ENCODE assay signal across 10 mouse cellular contexts in the genomic region with DNA sequence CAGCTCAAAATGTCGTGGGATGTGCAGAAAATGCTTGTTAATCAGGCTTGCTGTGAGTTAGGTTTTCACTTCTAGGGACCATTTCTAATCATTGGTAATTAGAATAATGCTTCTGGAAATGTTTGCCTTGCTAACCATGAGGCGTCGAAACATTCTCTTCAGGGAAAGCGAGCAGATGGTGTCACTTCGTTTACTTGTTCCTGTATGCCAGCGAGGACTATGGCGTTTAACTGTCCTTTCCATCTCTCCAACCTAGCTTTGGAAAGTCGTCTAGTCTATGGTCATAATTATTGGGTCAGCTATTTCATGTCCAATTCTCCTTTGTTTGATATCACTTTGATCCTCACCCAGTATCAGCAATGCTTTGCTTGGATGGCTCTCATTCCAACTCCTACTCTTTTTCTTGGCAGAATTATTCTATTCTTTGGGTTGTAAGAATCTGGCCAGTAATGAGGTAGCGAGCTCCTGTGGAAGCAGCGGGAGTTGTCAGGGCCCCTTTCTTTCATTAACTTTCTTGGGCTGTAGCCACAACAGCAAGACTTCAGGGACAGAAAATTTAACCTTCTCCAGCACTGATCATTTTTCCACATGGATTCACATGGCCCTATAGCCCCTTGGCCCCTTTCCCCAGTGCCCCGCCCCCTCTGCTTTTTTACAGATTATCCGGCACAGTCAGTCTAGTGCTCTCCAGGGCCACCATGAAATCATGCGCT.
DNase-seq lines count a peak whose midpoint lies in the region; ATAC-seq lines count a peak whose summit lies in the region.
"Had no signal": no experiment of that assay in that cellular context is flagged by ENCODE, and none has a peak within 500 bp of the region (broad histone marks: within the 10 kb centered on the region; RNA-seq: fewer than 3 reads in every experiment).

No protein-coding gene starts in this region.

- no peak for DNase-seq in limb, embryonic 10.5 days (ENCODE audit: low spot score)
- DNase-seq in embryonic facial prominence, embryonic 11.5 days (ENCODE audit: low spot score) = peak; percentile 10
- no peak for DNase-seq in hindbrain, embryonic 11.5 days (ENCODE audit: low spot score)
- DNase-seq in layer of hippocampus, adult 11-12 months (ENCODE audit: low spot score) = no peak
- no peak for DNase-seq in thymus, postnatal 10 days (ENCODE audit: low spot score in 2 of 2)
- no peak for DNase-seq in adrenal gland, postnatal 10 days
- DNase-seq: heart, postnatal 36 days; liver, embryonic 13.5 days had no signal

- no peaks in the 10 kb centered on the region for H3K36me3 ChIP-seq in limb, embryonic 12.5 days
- H3K36me3 ChIP-seq in limb, embryonic 10.5 days = no peaks in the 10 kb centered on the region
- H3K36me3 ChIP-seq in embryonic facial prominence, embryonic 11.5 days (replicated peaks; ENCODE audit: control insufficient read depth, insufficient read depth, low read depth, low read length) = no peaks in the 10 kb centered on the region
- no peaks in the 10 kb centered on the region for H3K36me3 ChIP-seq in hindbrain, embryonic 11.5 days (ENCODE audit: control insufficient read depth, insufficient read depth, low read length)
- H3K36me3 ChIP-seq in midbrain, embryonic 16.5 days (ENCODE audit: control insufficient read depth, insufficient read depth, low read length) = no peaks in the 10 kb centered on the region
- H3K36me3 ChIP-seq: liver, embryonic 13.5 days had no signal

- no peaks in the 10 kb centered on the region for H3K27me3 ChIP-seq in limb, embryonic 12.5 days
- H3K27me3 ChIP-seq in limb, embryonic 10.5 days (ENCODE audit: low read depth, poor library complexity, severe bottlenecking) = no peaks in the 10 kb centered on the region
- no peaks in the 10 kb centered on the region for H3K27me3 ChIP-seq in embryonic facial prominence, embryonic 11.5 days (ENCODE audit: control insufficient read depth, insufficient read depth, low read length)
- H3K27me3 ChIP-seq in hindbrain, embryonic 11.5 days (ENCODE audit: control insufficient read depth, insufficient read depth, low read length) = no peaks in the 10 kb centered on the region
- no peaks in the 10 kb centered on the region for H3K27me3 ChIP-seq in midbrain, embryonic 16.5 days (ENCODE audit: control insufficient read depth, insufficient read depth, low read depth, low read length)
- H3K27me3 ChIP-seq: liver, embryonic 13.5 days had no signal

- 75% methylated on average over 13 of the region's 13 CpGs for WGBS in limb, embryonic 12.5 days
- 87% methylated on average over 13 of the region's 13 CpGs for WGBS in limb, embryonic 10.5 days
- WGBS in embryonic facial prominence, embryonic 11.5 days = 70% methylated on average over 13 of the region's 13 CpGs
- WGBS in hindbrain, embryonic 11.5 days = 65% methylated on average over 13 of the region's 13 CpGs
- WGBS in midbrain, embryonic 16.5 days = 50% methylated on average over 13 of the region's 13 CpGs

- no peaks in the 10 kb centered on the region for H3K9me3 ChIP-seq in limb, embryonic 12.5 days
- no peaks in the 10 kb centered on the region for H3K9me3 ChIP-seq in limb, embryonic 10.5 days (replicated peaks)
- no peaks in the 10 kb centered on the region for H3K9me3 ChIP-seq in embryonic facial prominence, embryonic 11.5 days (replicated peaks; ENCODE audit: control insufficient read depth, low read length)
- H3K9me3 ChIP-seq in hindbrain, embryonic 11.5 days (ENCODE audit: control insufficient read depth, low read length) = no peaks in the 10 kb centered on the region
- no peaks in the 10 kb centered on the region for H3K9me3 ChIP-seq in midbrain, embryonic 16.5 days (replicated peaks; ENCODE audit: control insufficient read depth, low read length, poor library complexity, severe bottlenecking)
- H3K9me3 ChIP-seq: liver, embryonic 13.5 days had no signal

- H3K9ac ChIP-seq in limb, embryonic 12.5 days (replicated peaks) = no peak overlapping the region
- H3K9ac ChIP-seq in embryonic facial prominence, embryonic 11.5 days (replicated peaks; ENCODE audit: low read length) = no peak overlapping the region
- no peak overlapping the region for H3K9ac ChIP-seq in hindbrain, embryonic 11.5 days (ENCODE audit: low read depth, low read length)
- no peak overlapping the region for H3K9ac ChIP-seq in midbrain, embryonic 16.5 days (ENCODE audit: low read depth, low read length)
- H3K9ac ChIP-seq: liver, embryonic 13.5 days had no signal

- no peak overlapping the region for H3K4me2 ChIP-seq in limb, embryonic 12.5 days
- no peak overlapping the region for H3K4me2 ChIP-seq in embryonic facial prominence, embryonic 11.5 days (ENCODE audit: low read depth, low read length)
- H3K4me2 ChIP-seq in hindbrain, embryonic 11.5 days (replicated peaks; ENCODE audit: low read depth, low read length) = no peak overlapping the region
- no peak overlapping the region for H3K4me2 ChIP-seq in midbrain, embryonic 16.5 days (ENCODE audit: low read length)
- H3K4me2 ChIP-seq: liver, embryonic 13.5 days had no signal

- ATAC-seq in limb, embryonic 12.5 days (ENCODE audit: insufficient number of reproducible peaks, insufficient read depth, low FRiP score, low TSS enrichment, low read depth) = peak; percentile 26; the same call in 1 of the 2 replicates
- ATAC-seq in embryonic facial prominence, embryonic 11.5 days (replicated peaks; ENCODE audit: insufficient number of reproducible peaks, low FRiP score, low TSS enrichment, low read depth) = no peak; the same call in 1 of the 2 replicates
- ATAC-seq in hindbrain, embryonic 11.5 days (ENCODE audit: low FRiP score) = peak; percentile 66; the same call in 1 of the 2 replicates
- ATAC-seq in midbrain, embryonic 16.5 days = peak; percentile 71

- no peaks in the 10 kb centered on the region for H3K4me1 ChIP-seq in limb, embryonic 12.5 days (replicated peaks)
- no peaks in the 10 kb centered on the region for H3K4me1 ChIP-seq in limb, embryonic 10.5 days
- H3K4me1 ChIP-seq in embryonic facial prominence, embryonic 11.5 days (ENCODE audit: control insufficient read depth, insufficient read depth, low read length) = no peaks in the 10 kb centered on the region
- no peaks in the 10 kb centered on the region for H3K4me1 ChIP-seq in hindbrain, embryonic 11.5 days (replicated peaks; ENCODE audit: control insufficient read depth, insufficient read depth, low read length)
- no peaks in the 10 kb centered on the region for H3K4me1 ChIP-seq in midbrain, embryonic 16.5 days (ENCODE audit: control insufficient read depth, insufficient read depth, low read length)
- H3K4me1 ChIP-seq: liver, embryonic 13.5 days had no signal

- no peak overlapping the region for H3K27ac ChIP-seq in limb, embryonic 12.5 days
- H3K27ac ChIP-seq in limb, embryonic 10.5 days = no peak overlapping the region
- H3K27ac ChIP-seq in embryonic facial prominence, embryonic 11.5 days (replicated peaks; ENCODE audit: low read depth, low read length) = no peak overlapping the region
- no peak overlapping the region for H3K27ac ChIP-seq in hindbrain, embryonic 11.5 days (ENCODE audit: low read depth, low read length)
- no peak overlapping the region for H3K27ac ChIP-seq in midbrain, embryonic 16.5 days (ENCODE audit: low read length)
- H3K27ac ChIP-seq: liver, embryonic 13.5 days had no signal

- no peak overlapping the region for H3K4me3 ChIP-seq in limb, embryonic 12.5 days (replicated peaks)
- no peak overlapping the region for H3K4me3 ChIP-seq in limb, embryonic 10.5 days
- H3K4me3 ChIP-seq in embryonic facial prominence, embryonic 11.5 days (ENCODE audit: low read depth, low read length) = no peak overlapping the region
- H3K4me3 ChIP-seq in hindbrain, embryonic 11.5 days (ENCODE audit: low read depth, low read length) = no peak overlapping the region
- H3K4me3 ChIP-seq in midbrain, embryonic 16.5 days (ENCODE audit: low read depth, low read length) = no peak overlapping the region
- H3K4me3 ChIP-seq: liver, embryonic 13.5 days had no signal
